Mouse (Mus musculus): ENCODE results near the gene Cryzl1. TPM values are rescaled to one million over a fixed set of nuclear protein-coding genes. Genes with fewer than 3 reads are reported as not detected.
A peak's percentile ranks its signal among the peaks of the same experiment; 100 is the strongest.

The Cryzl1 gene
- polyA plus RNA-seq, 1 experiment: 16.7 TPM

DNA sequence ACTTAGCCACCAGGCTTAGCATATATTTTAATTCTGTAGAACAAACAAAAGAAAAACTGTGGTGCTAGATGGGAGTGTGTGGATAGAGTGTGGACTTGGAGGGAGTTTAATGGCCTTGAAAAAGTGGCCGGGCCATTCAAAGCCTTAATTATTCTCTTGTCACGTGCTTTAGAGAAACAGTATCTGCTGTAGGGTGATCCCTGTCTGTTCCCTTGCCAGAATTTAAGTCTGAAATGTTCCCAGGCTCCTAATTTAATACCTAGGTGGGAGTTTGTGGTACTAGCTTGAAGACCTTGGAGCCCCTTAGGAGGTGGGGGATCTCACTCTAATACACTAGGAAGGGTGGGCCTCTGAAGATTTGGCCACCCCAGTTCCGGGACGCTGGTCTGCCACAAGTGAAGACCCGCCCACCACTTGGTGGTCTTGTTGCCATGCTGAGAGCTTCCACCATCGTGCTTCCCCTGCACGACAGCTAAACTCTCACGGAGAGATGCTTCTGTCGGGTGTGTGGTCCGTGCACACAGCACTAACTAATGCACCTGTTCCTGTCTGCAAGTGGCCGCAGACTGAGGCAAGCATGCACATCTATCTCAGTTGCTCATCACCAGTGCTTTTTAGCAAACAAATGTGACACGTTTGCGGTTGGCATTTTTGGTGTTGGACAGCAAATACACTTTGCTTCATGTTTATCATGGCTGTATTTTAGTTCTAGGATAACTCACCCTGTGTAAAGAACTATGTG lies 23.0 kb upstream of the Cryzl1 start:
- peaks cover 18% of the 10 kb centered on the region for H3K79me3 ChIP-seq (ENCODE audit: low read depth)
- H3K27me3 ChIP-seq (ENCODE audit: control insufficient read depth, insufficient read depth, insufficient read length): no peaks in the 10 kb centered on the region
- no peak overlapping the region for H3ac ChIP-seq (ENCODE audit: control insufficient read depth, insufficient read length, low read depth)
- TF ChIP-seq MYOG (IDR thresholded peaks at IDR 0.05; ENCODE audit: control insufficient read depth, extremely low read depth, insufficient read length) (no peak), MYOD1 (IDR thresholded peaks at IDR 0.05; ENCODE audit: control insufficient read depth, insufficient read length, low read depth) (peak; percentile 76), USF1 (IDR thresholded peaks at IDR 0.05; ENCODE audit: low read depth) (no peak)
- no peaks in the 10 kb centered on the region for H3K36me3 ChIP-seq (ENCODE audit: control insufficient read depth, insufficient read depth)
- no peak overlapping the region for H3K4me3 ChIP-seq (ENCODE audit: insufficient read depth, poor library complexity, severe bottlenecking)
- H3K79me2 ChIP-seq (ENCODE audit: control insufficient read depth, insufficient read depth): peaks cover 72% of the 10 kb centered on the region

DNA sequence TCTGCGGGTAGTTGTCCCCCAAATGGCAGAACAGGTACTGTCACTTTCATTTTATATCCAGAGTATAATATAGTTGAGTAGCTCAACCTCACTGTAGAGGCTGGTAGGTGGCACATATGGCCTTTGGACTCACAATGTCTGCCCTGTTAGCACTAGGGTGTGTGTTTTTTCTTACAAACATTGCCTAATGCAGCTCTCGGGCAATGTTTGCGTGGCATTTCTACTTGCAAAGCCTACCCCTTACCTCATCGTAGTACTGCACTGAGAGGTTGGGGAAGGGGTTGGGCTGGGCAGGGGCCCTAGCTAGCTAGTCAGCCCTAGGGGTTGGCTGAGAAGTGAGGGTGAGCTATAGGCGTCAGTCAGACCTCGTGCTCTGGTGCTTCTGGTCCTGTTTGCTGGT lies 18.8 kb upstream of the Cryzl1 start:
- Histone ChIP-seq H3K27me3 (ENCODE audit: control insufficient read depth, insufficient read depth, insufficient read length) (no peaks in the 10 kb centered on the region), H3ac (ENCODE audit: control insufficient read depth, insufficient read length, low read depth) (no peak overlapping the region), H3K36me3 (ENCODE audit: control insufficient read depth, insufficient read depth) (no peaks in the 10 kb centered on the region), H3K79me2 (ENCODE audit: control insufficient read depth, insufficient read depth) (peaks cover 61% of the 10 kb centered on the region), H3K79me3 (ENCODE audit: low read depth) (peaks cover 15% of the 10 kb centered on the region), H3K4me3 (ENCODE audit: insufficient read depth, poor library complexity, severe bottlenecking) (no peak overlapping the region)
- TF ChIP-seq CTCF (IDR thresholded peaks at IDR 0.05; ENCODE audit: control insufficient read depth, insufficient read depth, insufficient read length) (no peak), MAX (IDR thresholded peaks at IDR 0.05) (no peak), CEBPB (IDR thresholded peaks at IDR 0.05; ENCODE audit: low read depth) (no peak), MYOD1 (IDR thresholded peaks at IDR 0.05; ENCODE audit: control insufficient read depth, insufficient read length, low read depth) (no peak), USF1 (IDR thresholded peaks at IDR 0.05; ENCODE audit: low read depth) (no peak), FOSL1 (IDR thresholded peaks at IDR 0.05; ENCODE audit: insufficient read depth, low read length, poor library complexity, severe bottlenecking) (no peak), MYOG (IDR thresholded peaks at IDR 0.05; ENCODE audit: control insufficient read depth, extremely low read depth, insufficient read length) (no peak)

DNA sequence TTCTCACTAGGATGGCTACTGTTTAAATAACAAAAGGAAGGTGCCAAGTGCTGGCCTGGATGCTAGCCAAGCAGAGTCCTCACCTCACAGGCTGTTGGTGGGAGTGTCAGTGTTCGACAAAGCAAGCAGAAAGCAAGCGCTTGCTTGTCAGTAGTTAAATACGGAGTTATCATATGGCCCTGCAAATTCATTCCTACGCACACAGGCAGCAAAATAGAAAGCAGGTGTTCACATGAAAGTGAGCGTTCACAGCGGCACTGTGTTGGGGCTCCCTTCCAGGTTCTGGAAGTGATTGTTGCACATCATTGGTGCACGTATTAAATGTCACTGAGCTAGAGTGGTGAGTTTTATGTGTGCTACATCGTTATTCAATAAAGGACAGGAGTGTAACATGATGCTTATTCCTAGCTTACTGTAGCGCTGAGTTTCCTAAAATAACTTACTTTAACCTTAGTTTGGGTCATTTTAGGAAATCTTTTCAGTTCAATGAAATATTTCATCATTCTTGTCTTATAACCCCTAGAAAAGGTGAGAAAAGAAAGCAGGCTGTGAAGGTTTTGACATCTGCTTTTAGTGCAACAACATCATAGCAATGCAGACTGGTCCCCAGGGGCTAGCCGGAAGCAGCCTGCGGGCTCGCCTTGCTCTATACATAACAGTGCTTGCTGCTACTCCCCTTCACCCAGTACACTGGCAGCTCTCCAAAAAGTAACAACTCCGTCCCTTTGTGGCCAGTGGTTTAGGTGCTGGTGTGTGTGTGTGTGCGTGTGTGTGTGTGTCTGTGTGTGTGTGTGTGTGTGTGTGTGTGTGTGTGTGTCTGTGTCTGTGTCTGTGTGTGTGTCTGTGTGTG lies 17.6 kb upstream of the Cryzl1 start:
- Histone ChIP-seq H3K79me3 (ENCODE audit: low read depth) (peaks cover 16% of the 10 kb centered on the region), H3K36me3 (ENCODE audit: control insufficient read depth, insufficient read depth) (no peaks in the 10 kb centered on the region), H3K4me3 (ENCODE audit: insufficient read depth, poor library complexity, severe bottlenecking) (no peak overlapping the region), H3K79me2 (ENCODE audit: control insufficient read depth, insufficient read depth) (peaks cover 58% of the 10 kb centered on the region), H3ac (ENCODE audit: control insufficient read depth, insufficient read length, low read depth) (no peak overlapping the region), H3K27me3 (ENCODE audit: control insufficient read depth, insufficient read depth, insufficient read length) (no peaks in the 10 kb centered on the region)
- TF ChIP-seq USF1 (IDR thresholded peaks at IDR 0.05; ENCODE audit: low read depth) (no peak), MYOD1 (IDR thresholded peaks at IDR 0.05; ENCODE audit: control insufficient read depth, insufficient read length, low read depth) (no peak), CTCF (IDR thresholded peaks at IDR 0.05; ENCODE audit: control insufficient read depth, insufficient read depth, insufficient read length) (no peak), FOSL1 (IDR thresholded peaks at IDR 0.05; ENCODE audit: insufficient read depth, low read length, poor library complexity, severe bottlenecking) (no peak), MAX (IDR thresholded peaks at IDR 0.05) (no peak), MYOG (IDR thresholded peaks at IDR 0.05; ENCODE audit: control insufficient read depth, extremely low read depth, insufficient read length) (no peak), CEBPB (IDR thresholded peaks at IDR 0.05; ENCODE audit: low read depth) (no peak)

DNA sequence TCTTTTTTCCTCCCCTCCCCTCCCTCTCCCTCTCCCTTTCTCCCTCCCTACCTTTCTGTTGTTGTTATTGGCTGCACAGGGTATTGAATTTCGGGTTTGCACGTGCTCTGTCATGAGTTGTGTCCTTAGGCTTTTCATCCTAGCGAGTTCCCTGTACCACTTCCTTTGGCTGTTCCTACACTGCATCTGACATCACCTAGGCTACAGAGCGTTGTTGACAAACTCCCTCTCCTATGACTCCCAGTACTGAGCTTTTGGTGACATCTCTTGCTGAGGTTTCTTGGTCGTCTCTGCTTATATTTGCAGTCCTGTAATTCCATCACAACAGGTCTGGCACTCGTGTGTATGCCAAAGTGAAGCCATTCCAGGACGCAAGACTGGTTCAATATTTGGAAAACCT lies 14.3 kb upstream of the Cryzl1 start:
- no peak overlapping the region for H3K4me3 ChIP-seq (ENCODE audit: insufficient read depth, poor library complexity, severe bottlenecking)
- peaks cover 17% of the 10 kb centered on the region for H3K79me3 ChIP-seq (ENCODE audit: low read depth)
- no peak for TF ChIP-seq MYOG (IDR thresholded peaks at IDR 0.05; ENCODE audit: control insufficient read depth, extremely low read depth, insufficient read length)
- no peak for TF ChIP-seq MAX (IDR thresholded peaks at IDR 0.05)
- TF ChIP-seq CTCF (IDR thresholded peaks at IDR 0.05; ENCODE audit: control insufficient read depth, insufficient read depth, insufficient read length): no peak
- no peak for TF ChIP-seq CEBPB (IDR thresholded peaks at IDR 0.05; ENCODE audit: low read depth)
- no peak for TF ChIP-seq USF1 (IDR thresholded peaks at IDR 0.05; ENCODE audit: low read depth)
- no peak for TF ChIP-seq MYOD1 (IDR thresholded peaks at IDR 0.05; ENCODE audit: control insufficient read depth, insufficient read length, low read depth)
- TF ChIP-seq FOSL1 (IDR thresholded peaks at IDR 0.05; ENCODE audit: insufficient read depth, low read length, poor library complexity, severe bottlenecking): no peak
- H3ac ChIP-seq (ENCODE audit: control insufficient read depth, insufficient read length, low read depth): no peak overlapping the region
- H3K36me3 ChIP-seq (ENCODE audit: control insufficient read depth, insufficient read depth): no peaks in the 10 kb centered on the region
- peaks cover 75% of the 10 kb centered on the region for H3K79me2 ChIP-seq (ENCODE audit: control insufficient read depth, insufficient read depth)
- H3K27me3 ChIP-seq (ENCODE audit: control insufficient read depth, insufficient read depth, insufficient read length): no peaks in the 10 kb centered on the region

DNA sequence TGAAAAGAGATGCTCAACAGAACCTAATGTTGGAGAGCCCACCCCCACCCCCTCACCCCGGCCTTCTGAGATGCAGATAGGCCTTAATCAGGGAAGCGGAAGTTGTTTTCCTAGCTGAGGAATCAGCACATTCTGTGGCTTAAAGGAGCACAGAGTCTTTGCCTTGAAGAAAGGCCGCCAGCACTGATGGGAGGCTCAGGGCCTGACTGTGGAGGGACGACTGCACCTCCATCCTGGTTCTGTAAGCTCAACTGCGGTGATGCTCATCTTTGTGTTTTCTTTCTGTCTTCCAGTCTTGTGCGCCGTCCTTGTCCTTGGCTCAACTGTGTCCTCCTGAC lies 12.1 kb upstream of the Cryzl1 start:
- H3ac ChIP-seq (ENCODE audit: control insufficient read depth, insufficient read length, low read depth): no peak overlapping the region

More for the DNA sequence above, 12.1 kb upstream of the Cryzl1 start:
- Histone ChIP-seq H3K36me3 (ENCODE audit: control insufficient read depth, insufficient read depth) (no peaks in the 10 kb centered on the region), H3K79me2 (ENCODE audit: control insufficient read depth, insufficient read depth) (peaks cover 84% of the 10 kb centered on the region), H3K79me3 (ENCODE audit: low read depth) (peaks cover 31% of the 10 kb centered on the region), H3K4me3 (ENCODE audit: insufficient read depth, poor library complexity, severe bottlenecking) (no peak overlapping the region), H3K27me3 (ENCODE audit: control insufficient read depth, insufficient read depth, insufficient read length) (no peaks in the 10 kb centered on the region)
- TF ChIP-seq CEBPB (IDR thresholded peaks at IDR 0.05; ENCODE audit: low read depth) (no peak), MAX (IDR thresholded peaks at IDR 0.05) (no peak), CTCF (IDR thresholded peaks at IDR 0.05; ENCODE audit: control insufficient read depth, insufficient read depth, insufficient read length) (no peak), FOSL1 (IDR thresholded peaks at IDR 0.05; ENCODE audit: insufficient read depth, low read length, poor library complexity, severe bottlenecking) (no peak), MYOD1 (IDR thresholded peaks at IDR 0.05; ENCODE audit: control insufficient read depth, insufficient read length, low read depth) (no peak), MYOG (IDR thresholded peaks at IDR 0.05; ENCODE audit: control insufficient read depth, extremely low read depth, insufficient read length) (no peak), USF1 (IDR thresholded peaks at IDR 0.05; ENCODE audit: low read depth) (no peak)

Data from C2C12 (cell line).